Mouse (Mus musculus): ENCODE results near the gene Ezh2. TPM values are rescaled to one million over a fixed set of nuclear protein-coding genes. Genes with fewer than 3 reads are reported as not detected.
A peak's percentile ranks its signal among the peaks of the same experiment; 100 is the strongest.
"Not testable (repeated sequence)": the region's sequence is repeated elsewhere in the genome, so short reads cannot be mapped to it uniquely, and the experiment has no call there.

Gene Ezh2
- total RNA-seq (2021): 1 to 10 TPM; 7.8 to 9.5 TPM
- long read RNA-seq, experiment 1, partial matches to known transcripts: 0 of 3 reads
- long read RNA-seq, experiment 1, other reads (novel, unspliced or antisense): 0 of 3 reads
- long read RNA-seq, experiment 2, partial matches to known transcripts: 2 of 9 reads
- long read RNA-seq, experiment 2, other reads (novel, unspliced or antisense): 4 of 9 reads

DNA sequence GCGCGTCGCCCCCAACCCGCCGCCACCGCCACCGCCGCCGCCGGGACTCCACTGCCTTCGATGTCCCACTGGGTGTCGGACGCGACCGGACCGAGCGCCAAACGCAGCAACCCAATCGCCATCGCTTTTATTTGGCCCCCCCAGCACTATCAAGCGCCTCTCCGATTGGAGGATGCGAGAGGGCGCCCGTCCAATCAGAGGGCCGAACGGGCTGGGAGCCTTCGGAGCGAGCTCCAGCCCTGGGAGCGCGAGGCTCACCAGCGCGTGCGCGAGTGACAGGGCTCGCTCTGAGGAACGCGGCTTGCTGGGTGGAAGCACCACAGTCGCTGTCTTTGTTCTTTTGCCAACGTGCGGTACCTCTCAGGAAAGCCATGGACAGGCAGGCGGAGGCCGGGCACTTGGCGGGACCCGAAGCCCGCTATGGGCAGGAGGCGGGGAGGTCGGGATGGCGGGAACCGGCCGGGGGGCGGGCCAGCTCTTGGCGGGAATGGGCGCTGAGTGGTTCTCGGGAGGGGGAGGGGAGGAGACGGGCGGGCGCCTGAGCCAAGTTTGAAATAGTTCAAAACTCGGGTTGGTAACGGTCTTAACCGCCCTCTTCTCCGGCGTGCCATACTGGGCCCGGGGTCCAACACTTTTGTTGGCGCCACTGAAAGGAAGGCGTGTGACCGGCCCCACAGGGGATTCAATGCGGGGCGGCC, at the start of gene Ezh2:
Gene Ezh2, minus strand, starts transcription at position 416 of the 698 bp plus-strand sequence.
- DNase-seq (ENCODE audit: low spot score in 2 of 2): peak; percentile 95

DNA sequence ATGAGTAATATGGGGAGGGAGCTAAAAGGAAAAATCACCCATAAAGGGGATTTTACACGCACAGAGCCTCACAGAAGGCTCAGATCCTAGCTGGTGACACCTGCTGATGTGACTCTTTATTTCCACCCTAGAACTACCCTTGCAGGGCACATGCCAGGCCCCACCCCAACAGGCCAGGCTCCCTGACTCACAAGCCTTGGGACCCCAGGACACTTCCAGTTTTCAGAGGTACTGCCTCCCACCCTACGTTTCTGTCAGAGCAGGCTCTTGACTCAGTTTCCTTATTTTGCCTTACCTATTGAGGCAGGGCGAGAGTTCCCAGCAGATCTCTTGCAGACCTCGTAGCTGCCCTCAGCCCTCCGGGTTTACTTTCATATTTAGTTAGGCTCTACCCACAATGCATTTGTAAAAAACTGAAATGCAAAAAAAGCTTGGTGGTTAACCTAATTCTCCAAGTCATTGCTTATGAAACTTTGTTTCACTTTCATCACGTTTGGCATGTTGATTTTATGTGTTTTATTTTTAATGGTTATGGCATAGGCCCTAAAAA, 41.5 kb upstream of the Ezh2 start:
- no peak for DNase-seq (ENCODE audit: low spot score in 2 of 2)

DNA sequence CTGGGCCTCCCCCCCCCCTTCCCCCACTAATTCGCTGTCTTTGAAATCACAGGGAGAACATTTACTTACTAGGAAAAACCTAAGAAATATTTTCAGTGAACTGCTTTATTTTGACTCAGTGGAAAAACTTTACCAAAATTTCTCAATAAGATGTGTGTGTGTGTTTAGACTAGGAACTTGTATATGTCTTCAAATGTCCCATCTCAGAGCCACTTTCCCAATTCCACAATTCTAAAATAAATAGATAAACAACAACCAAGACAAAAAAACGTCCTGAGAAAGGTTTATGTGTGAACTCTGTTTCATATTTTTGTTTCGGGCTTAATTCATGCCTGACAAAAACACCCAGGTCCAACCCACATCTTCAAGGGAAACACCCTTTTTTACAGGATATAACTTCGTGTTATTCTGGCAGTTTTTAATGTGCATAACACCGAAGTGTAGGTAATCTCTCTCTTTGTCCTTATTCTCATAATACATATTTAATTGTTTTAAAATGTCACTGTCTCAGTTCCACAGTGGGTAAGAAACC, 40.9 kb upstream of the Ezh2 start:
- DNase-seq (ENCODE audit: low spot score in 2 of 2): no peak

DNA sequence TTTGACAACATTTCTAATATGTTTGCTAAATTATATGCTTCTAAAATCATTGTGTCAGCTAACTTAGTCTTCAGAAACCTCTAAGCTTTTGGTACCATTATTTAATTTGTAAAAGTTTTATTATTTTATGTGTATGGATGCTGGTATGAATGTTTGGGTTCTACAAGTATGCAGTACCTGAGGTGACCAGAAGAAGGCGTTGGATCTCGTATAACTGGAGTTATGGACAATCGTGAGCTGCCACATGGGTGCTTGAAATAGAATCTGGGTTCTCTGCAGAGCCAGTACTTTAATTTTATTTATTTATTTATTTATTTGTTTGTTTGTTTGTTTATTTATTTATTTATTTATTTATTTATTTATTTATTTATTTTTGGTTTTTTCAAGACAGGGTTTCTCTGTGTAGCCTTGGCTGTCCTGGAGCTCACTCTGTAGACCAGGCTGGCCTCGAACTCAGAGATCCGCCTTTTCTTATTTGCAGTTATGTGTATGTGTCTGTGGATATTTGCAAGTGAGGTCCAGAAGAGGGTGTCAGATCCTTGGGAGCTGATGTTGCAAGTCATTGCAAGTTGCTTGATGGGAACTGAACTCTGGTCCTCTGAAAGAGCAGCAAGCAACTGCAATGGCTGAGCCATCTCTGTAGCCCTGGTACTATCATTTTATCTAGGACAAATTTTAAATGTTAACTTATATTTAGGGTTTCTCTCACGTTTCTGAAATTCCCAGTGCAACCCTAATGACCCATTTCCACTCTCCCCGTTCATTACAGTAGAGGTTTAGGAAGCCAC, 40.3 kb upstream of the Ezh2 start:
- DNase-seq (ENCODE audit: low spot score in 2 of 2): no peak

DNA sequence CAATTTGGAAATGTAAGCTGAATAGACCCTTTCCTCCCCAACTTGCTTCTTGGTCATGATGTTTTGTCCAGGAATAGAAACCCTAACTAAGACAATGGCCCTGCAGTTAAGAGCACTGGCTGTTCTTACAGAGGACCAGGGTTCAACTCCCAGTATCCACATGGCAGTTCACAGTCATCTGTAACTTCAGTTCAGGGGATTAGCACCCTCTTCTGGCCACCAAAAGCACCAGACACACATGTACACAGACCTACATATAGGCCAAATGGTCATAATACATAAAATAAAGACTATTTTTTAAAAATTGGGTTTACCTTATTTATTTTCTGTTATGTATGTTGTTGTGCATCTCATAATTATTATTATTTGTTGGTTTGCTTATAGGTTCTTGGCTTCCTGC, 38.3 kb upstream of the Ezh2 start:
- DNase-seq (ENCODE audit: low spot score in 2 of 2): no peak

DNA sequence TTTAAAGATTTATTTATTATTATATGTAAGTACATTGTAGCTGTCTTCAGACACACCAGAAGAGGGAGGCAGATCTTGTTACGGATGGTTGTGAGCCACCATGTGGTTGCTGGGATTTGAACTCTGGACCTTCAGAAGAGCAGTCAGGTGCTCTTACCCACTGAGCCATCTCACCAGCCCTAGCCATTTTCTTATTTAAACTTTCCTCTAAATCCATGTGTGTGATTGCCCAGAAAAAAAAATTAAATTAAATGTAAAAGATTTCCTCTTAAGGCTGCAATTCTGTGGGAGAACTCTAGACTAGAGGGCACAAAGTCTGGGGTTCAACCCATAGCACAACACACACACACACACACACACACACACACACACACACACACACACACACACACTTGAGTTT, 34.9 kb upstream of the Ezh2 start:
- not testable (repeated sequence) for DNase-seq (ENCODE audit: low spot score in 2 of 2)

DNA sequence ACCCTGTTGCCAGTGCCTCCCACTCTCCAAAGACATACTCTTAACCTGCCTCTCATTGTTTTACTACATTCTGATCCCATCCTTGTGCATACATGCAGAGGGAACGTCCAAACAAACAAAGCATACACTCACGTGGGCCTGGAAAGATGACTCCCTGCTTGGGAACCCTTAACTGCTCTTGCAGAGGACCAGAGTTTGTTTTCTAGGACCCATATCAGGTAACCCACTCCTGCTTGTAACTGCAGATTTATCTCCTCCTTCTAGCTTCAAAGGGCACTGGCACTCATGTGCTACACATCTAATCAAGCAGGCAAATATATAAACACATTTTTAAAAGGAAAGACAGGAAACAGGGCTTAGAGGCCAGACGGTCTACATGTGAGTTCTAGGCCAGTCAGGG, 32.8 kb upstream of the Ezh2 start:
- no peak for DNase-seq (ENCODE audit: low spot score in 2 of 2)

DNA sequence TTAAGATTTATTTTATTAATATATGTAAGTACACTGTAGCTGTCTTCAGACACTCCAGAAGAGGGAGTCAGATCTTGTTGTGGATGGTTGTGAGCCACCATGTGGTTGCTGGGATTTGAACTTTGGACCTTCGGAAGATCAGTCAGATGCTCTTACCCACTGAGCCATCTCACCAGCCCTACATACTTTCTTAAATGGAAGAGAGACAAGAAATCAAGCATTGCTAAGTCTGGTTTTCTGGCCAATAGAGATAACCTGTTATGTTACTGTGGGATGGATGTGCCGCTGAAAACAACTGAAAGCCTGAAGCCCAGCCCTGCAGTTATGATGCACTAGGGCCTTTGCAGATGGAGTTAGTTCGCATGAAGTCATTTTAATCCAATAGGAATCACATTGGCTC, 31.8 kb upstream of the Ezh2 start:
- not testable (repeated sequence) for DNase-seq (ENCODE audit: low spot score in 2 of 2)

DNA sequence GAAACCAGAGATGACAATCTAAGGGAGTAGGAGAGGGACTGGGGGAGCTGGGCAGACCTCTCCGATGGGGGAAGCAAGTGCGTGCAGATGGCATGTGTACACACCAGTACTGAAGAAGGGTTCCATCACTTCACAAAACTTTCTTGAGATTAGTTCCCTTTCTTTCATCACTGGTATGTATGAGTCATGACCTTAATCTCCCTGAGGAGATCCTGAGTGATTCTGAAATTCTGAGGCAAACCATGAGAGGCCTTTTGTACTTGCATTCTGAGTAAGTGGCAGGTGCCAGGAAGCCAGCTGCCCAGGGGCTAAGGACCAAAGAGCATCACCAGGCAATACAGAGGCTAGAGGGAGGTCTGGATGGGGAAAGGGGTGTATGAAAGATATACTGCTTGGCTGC, 25.9 kb upstream of the Ezh2 start:
- no peak for DNase-seq (ENCODE audit: low spot score in 2 of 2)

DNA sequence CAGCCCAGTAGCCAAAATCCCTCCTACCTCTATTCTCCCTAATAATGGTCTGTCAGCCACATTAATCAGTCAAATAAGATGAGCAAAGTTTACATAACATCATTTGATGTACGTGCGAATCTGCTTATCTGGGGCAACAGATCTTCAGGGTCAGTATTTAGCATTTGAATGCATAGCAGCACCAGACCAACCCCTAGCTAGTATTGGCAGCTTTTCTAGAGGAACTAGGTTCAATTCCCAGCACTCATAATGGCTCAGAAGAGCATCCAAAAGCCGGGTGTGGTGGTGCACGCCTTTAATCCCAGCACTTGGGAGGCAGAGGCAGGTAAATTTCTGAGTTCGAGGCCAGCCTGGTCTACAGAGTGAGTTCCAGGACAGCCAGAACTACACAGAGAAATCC, 13.2 kb upstream of the Ezh2 start:
- not testable (repeated sequence) for DNase-seq (ENCODE audit: low spot score in 2 of 2)

DNA sequence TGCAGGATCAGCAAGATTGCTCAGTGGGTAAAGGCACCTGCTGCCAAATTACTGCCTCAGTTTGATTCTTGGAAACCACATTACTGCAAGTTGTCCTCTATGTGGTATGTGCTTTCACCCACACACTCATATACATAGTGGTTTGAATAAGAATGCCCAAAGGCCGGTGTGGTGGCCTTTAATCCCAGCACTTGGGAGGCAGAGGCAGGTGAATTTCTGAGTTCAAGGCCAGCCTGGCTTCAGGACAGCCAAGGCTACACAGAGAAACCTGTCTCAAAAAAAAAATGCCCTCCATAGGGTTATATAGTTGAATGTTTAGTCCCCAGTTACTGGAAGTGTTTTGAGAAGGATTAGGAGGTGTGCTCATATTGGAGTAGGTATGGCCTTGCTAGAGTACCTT, 6.8 kb upstream of the Ezh2 start:
- no peak for DNase-seq (ENCODE audit: low spot score in 2 of 2)

DNA sequence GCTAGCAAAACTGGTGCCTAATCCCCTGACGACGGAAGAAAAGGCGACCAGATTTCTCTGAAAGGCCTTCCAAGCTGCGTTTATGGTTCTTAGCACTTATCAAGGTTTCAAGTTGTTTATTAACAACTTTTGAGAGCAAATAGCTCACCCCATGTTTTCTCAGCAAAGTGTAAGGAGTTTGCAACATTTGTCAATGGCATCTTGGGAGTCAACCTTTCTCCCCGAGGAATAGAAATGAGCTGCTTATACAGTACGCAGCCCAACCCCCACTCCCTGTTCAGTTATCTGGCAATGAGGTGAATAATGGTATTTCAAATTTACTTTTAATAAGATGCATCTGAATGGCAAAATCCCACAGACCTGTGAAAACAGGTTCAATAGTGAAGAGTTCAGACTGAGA, 555 bp upstream of the Ezh2 start:
- peak in 1 of 2 experiments; percentile 3 for DNase-seq (ENCODE audit: low spot score in 2 of 2)

DNA sequence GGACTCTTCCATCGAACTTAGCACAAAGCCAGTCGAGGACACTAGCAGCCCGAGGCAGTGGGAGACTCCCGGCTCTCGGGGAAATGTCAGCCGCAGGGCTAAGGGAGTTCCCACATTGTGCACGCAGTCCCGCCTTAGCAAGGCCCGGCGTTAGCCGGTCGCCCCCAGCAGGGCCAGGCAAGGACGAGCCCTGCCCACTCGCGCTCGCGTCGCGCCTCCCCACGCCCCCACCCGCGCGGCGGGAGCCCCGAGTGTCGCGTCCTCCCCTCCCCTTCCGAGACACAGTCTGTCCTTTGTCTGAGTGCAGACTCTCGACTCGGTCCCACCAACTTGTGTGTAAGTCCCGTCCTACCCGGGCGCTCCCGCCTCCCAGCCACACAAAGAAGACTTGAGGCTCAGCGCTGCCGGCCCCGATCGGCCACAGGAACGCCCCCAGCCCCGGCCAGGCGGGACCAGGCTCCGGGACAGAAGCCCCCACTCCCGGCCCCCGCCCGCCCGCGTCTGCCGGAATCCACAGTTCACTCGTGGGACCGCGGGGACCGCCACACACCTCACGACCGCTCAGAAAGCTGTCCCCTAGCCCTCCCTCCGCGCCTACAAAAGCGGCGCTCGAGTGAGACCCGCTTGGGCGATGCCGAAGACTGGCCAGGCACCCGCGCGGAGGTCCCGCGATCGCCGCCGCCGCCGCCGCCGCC, 853 bp downstream of the Ezh2 start:
- peak; percentile 67 to 73 for DNase-seq (ENCODE audit: low spot score in 2 of 2)

DNA sequence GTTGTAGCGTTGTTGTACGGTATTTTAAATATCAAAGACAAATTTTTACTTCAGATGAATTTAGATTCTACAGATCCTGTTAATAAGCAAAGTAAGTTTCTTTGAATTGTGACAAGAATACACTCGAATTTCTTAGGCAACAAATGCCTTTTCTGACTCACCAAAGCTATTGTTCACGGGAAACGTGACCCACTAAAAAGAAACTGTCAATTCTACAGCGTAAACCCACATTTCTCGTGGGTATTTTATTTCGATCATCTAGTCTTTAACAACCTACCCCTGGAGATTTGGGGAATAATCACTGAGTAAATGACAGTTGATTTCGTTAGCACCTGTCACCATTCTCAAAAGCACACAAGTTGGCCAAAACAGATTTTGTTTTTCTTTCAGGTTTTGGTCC, 1.6 kb downstream of the Ezh2 start:
- no peak for DNase-seq (ENCODE audit: low spot score in 2 of 2)

DNA sequence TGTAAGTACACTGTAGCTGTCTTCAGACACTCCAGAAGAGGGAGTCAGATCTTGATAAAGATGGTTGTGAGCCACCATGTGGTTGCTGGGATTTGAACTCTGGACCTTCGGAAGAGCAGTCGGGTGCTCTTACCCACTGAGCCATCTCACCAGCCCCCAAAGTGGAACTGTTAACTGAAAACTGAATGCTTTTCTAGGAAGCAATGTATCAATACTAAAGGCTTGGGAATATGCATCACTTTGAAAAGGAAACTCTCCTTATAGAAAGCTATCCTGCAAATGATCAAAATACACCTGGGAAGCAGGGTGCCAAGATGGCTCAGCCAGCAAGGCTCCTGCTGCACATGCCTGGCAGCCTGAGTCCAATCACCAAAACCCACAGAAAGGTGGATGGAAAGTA, 7.8 kb downstream of the Ezh2 start:
- DNase-seq (ENCODE audit: low spot score in 2 of 2): not testable (repeated sequence)

DNA sequence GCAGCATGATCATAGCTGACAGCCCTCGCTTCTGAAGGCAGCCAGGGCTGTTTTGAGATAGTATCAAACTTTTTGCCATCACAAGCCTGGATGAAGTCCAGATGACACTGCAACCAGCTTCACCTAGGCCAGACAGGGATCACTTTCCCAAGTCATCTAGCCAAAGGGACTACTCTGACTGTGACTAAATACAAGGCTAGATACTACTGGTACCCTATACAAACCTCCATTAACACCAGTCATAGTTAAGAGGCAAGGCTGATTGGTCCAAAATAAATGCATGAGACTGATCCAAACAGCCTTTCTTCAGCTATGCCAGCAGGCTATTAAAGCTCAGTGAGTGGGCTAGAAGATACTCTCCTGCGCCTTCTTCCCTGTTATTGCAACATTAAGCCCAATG, 22.3 kb downstream of the Ezh2 start:
- DNase-seq (ENCODE audit: low spot score in 2 of 2): no peak

DNA sequence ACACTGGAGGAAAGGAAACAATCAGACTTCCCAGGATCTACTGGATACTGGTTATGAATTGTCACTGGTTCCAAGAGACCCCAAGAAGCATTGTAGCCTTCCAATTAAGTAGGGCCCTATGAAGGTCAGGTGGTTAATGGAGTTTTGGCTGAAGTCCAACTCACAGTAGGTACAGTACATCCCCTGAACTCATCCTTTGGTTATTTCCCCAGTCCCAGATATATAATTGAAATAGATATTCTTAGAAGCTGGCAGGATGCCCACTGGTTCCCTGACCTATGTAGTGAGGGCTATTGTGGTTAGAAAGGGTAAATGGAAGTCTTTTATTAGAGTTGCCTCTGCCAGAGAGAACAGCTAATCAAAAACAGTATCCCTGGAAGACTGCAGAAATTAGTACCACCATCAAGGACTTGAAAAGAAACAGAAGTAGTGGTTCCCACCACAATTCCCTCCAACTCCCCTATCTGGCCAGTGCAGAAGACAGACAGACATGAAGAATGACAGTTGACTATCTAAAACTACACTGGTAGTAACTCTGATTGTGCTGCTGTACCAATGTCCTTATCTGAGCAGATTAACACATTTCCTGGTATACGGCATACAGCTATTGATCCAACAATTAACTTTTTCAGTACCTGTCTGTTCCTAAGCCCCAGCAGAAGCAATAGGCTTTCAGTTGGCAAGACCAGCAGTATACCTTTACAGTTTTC, 29.7 kb downstream of the Ezh2 start:
- DNase-seq (ENCODE audit: low spot score in 2 of 2): no peak

DNA sequence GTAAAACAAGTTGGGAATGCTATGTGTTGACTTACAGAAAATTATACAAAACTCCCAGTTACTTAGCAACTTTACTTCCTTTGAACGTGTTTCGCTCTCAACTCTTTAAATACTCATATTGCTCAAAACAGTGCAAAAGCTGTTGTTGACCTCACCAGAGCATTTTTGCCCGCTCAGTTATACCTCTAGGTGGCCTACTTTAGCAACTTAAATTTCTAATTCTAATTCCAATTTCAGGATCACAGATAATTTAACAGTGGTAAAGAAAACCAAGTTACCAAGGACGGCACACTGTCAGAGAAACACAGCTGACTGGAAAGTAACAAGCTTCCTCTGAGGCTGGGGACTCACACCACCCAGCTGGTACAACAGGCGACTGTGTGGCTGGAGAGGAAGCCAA, 33.7 kb downstream of the Ezh2 start:
- DNase-seq (ENCODE audit: low spot score in 2 of 2): no peak

DNA sequence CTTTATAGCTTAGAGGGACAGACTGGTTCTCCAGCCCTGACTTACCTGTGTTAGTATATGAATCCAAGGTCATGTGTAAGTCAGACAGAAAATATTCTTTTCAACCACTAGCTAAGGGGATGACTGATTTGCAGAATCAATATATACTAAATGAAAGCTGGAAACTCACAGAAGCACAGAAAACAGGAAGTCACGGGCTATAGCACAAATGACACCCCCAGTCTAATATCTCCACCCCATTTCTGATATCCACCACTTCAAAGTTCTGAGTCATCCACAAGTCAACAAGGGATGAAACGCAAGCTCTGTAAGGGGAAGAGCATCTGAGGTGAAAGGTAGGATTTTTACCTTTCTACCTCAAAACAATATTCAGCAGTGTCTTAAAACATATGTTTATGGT, 34.3 kb downstream of the Ezh2 start:
- DNase-seq (ENCODE audit: low spot score in 2 of 2): no peak

DNA sequence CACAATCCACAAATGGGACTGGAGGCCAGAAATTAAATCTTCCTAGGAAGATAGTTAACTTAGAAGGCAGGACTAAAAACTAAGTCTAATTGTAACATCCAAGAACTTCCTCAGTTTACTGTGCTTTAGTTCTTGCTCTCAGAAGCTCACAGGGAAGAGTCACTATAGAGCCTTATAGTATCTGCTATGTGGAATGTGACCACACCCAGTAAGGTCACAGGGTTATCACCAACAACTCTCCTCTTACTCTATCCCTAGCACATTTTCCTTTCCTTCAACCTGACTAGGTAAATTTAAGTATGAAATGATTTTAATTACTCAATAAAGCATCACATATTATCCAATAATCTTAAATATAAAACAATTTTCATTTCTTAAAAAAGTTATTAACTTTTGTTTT, 34.7 kb downstream of the Ezh2 start:
- no peak for DNase-seq (ENCODE audit: low spot score in 2 of 2)

DNA sequence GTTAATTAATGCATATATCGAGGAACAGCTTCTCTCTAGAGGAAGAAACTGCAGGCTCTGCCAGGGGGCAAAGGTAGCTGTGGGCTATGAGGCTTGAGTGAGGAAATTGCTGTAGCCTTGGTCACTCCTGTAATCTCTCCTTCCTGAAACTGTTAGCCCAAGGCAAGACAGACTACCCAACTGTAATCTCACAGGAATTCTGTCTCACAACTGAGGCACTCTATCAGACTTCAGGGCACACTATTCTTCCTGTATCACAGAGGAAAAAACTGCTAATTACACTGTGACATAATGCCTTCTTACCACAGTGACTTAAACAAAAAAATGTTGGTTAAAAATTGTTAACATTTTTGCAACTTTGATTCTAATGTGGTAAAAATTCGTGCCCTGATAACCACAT, 35.9 kb downstream of the Ezh2 start:
- no peak for DNase-seq (ENCODE audit: low spot score in 2 of 2)

All from adrenal gland, adult 18-20 months (tissue).